Mouse (Mus musculus) limb, embryonic 10.5 days (tissue): Measurements from ENCODE around the gene Gins1. TPM values are rescaled to one million over a fixed set of nuclear protein-coding genes. Genes with fewer than 3 reads are reported as not detected.

Experiments
- DNase-seq: peaks from one replicate; pipeline ENCODE4 v3.0.0-alpha.2; 2017; ENCODE audit warnings: low spot score
- H3K27ac ChIP-seq: fragments of 300-500 bp; sonication (generic); 2 replicates; pipeline ENCODE4 v1.5.1; 2016; ENCODE audit warnings: mild to moderate bottlenecking
- H3K27me3 ChIP-seq: fragments of 300-500 bp; sonication (generic); 2 replicates; pipeline ENCODE4 v1.6.1; 2016; ENCODE audit warnings: low read depth, mild to moderate bottlenecking; ENCODE audit not compliant: poor library complexity, severe bottlenecking
- H3K36me3 ChIP-seq: fragments of 300-500 bp; sonication (generic); 2 replicates; pipeline ENCODE4 v1.6.1; 2016; ENCODE audit warnings: mild to moderate bottlenecking, moderate library complexity
- H3K4me1 ChIP-seq: fragments of 300-500 bp; sonication (generic); 2 replicates; pipeline ENCODE4 v1.6.1; 2016
- H3K4me3 ChIP-seq: fragments of 300-500 bp; sonication (generic); 2 replicates; pipeline ENCODE4 v1.5.1; 2016; ENCODE audit warnings: mild to moderate bottlenecking, moderate library complexity
- H3K9me3 ChIP-seq: fragments of 300-500 bp; sonication (generic); replicated peaks from 2 replicates; pipeline ENCODE4 v1.6.1; 2016; ENCODE audit warnings: mild to moderate bottlenecking
- WGBS: fragments of 180-500 bp; shearing (Covaris S2); methylation state at CpG from one replicate; pipeline ENCODE4 v1.1.7; 2016; 5-methylcytosine and 5-hydroxymethylcytosine counted together
- polyA plus RNA-seq: library from polyadenylated mRNA; unstranded; fragments of >200 nt; fragmentation: Nextera tagmentation; extraction: Ambion mirVana; gene quantifications from 2 replicates; pipeline ENCODE4 v1.2.1, GENCODE M21; 2016

Gene Gins1
- 77.0 and 77.9 TPM in 2 replicates for polyA plus RNA-seq

DNA sequence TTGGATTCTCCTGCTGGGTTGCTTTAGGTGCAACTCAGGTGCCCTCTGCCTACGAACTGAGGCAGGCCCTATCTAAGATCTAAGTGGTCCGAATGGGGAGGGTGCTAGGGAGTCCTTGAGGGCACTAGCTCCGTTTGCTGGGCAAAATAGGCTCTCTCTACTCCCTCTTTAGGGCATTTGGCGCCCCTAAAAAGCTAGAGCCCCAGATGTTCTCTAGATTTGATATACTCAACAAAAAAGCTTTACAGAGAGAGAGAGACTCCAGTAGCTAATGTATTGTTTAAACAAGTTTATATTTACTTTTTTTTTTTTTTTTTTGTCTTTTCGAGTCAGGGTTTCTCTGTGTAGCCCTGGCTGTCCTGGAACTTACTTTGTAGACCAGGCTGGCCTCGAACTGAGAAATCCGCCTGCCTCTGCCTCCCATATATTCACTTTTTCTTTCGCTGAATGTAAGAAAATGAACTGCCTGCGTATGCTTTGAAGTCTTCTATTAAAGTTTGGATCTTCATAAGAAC, at the start of gene Gins1:
TSS of gene Gins1 (plus strand) at position 465 of the 515 bp plus-strand sequence.
- peak within 1 kb of the TSS; percentile 90 for H3K27ac ChIP-seq
- peak within 1 kb of the TSS; percentile 90 for H3K4me3 ChIP-seq
- 40% methylated on average over 9 of the region's 9 CpGs for WGBS
- no peaks in the 10 kb centered on the region for H3K27me3 ChIP-seq
- peaks cover 6% of the 10 kb centered on the region for H3K36me3 ChIP-seq
- H3K4me1 ChIP-seq, result peaks cover 20% of the 10 kb centered on the region
- DNase-seq, result no peak
- H3K9me3 ChIP-seq, result no peaks in the 10 kb centered on the region

GRCm38 (mm10) chr2:150858724-150859487, 46.3 kb upstream of the Gins1 start:
- no peaks in the 10 kb centered on the region for H3K4me1 ChIP-seq
- H3K4me3 ChIP-seq, result no peak overlapping the region
- H3K27me3 ChIP-seq, result no peaks in the 10 kb centered on the region
- no peaks in the 10 kb centered on the region for H3K36me3 ChIP-seq
- WGBS, result 85% methylated on average over 9 of the region's 9 CpGs
- H3K27ac ChIP-seq, result no peak overlapping the region
- no peaks in the 10 kb centered on the region for H3K9me3 ChIP-seq
- no peak for DNase-seq

DNA sequence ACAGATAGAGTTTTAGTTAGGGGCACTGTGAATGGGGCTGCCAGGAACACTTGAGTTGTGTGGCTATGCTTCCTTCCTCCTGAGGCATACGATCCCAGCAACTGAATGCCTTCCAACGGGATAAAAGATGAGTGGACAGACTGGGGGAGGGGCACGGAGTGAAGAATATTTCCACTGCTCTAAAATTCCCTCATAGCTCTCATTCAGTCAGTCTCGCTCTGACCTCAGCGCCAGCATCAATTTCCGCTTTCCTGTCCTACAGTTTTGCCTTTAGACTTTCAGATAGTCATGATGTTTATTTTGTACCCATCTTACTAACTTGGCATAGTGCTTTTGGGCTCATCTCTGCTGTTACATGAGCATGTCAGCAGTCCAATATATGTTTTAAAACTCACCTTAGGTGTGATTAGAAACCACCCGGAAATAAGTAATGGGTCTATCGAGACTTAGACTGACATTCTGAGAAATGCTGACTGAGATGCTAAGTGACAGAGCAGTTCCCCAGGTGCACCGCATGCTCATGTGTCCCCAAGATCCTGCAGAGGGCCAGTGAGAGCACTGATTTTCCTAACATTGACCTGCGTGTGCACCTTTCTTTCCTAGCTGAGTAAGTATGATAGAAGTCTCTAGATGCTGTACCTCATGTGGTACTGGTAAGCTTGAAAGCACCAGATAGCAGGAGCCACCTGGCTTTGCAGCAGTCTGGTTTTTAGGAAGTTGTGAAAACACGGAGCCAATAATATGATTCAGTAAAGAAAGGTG, 45.3 kb upstream of the Gins1 start:
- no peak for DNase-seq
- no peaks in the 10 kb centered on the region for H3K27me3 ChIP-seq

GRCm38 (mm10) chr2:150861128-150861527, 44.1 kb upstream of the Gins1 start:
- H3K27ac ChIP-seq, result no peak overlapping the region
- no peak overlapping the region for H3K4me3 ChIP-seq
- no peaks in the 10 kb centered on the region for H3K36me3 ChIP-seq
- no peak for DNase-seq
- H3K4me1 ChIP-seq, result no peaks in the 10 kb centered on the region
- no peaks in the 10 kb centered on the region for H3K27me3 ChIP-seq
- 99% methylated on average over 2 of the region's 2 CpGs for whole genome bisulfite sequencing
- H3K9me3 ChIP-seq, result no peaks in the 10 kb centered on the region

More for the DNA sequence above, 45.3 kb upstream of the Gins1 start:
- WGBS, result 89% methylated on average over 11 of the region's 11 CpGs
- Histone ChIP-seq H3K4me3 (no peak overlapping the region), H3K4me1 (no peaks in the 10 kb centered on the region), H3K27ac (no peak overlapping the region), H3K9me3 (no peaks in the 10 kb centered on the region), H3K36me3 (no peaks in the 10 kb centered on the region)

DNA sequence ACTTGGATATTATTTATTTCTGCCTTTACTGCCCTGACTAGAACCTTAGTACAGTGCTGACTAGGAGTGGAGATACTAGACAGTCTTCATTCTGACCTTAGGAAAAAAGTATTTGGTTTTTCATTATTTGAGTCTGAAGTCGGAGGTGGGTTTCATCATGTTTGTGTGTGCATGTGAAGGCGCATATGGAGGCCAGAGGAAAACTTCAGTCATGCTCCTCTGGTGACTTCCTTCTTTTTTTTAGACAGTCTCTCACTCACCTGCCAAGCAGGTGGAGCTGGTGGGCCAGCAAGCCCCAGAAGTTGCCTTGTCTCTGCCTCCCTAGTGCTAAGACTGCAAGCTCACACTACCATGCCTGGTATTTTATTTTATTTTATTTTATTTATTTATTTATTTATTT, 38.2 kb upstream of the Gins1 start:
- Histone ChIP-seq H3K36me3 (no peaks in the 10 kb centered on the region), H3K9me3 (no peaks in the 10 kb centered on the region), H3K27ac (no peak overlapping the region), H3K4me1 (no peaks in the 10 kb centered on the region), H3K27me3 (no peaks in the 10 kb centered on the region), H3K4me3 (no peak overlapping the region)
- WGBS, result 96% methylated on average over 2 of the region's 2 CpGs
- no peak for DNase-seq

- WGBS, result 97% methylated on average over 1 of the region's 1 CpGs
- no peaks in the 10 kb centered on the region for H3K36me3 ChIP-seq
- no peak overlapping the region for H3K27ac ChIP-seq
- H3K4me3 ChIP-seq, result no peak overlapping the region
- no peaks in the 10 kb centered on the region for H3K9me3 ChIP-seq
- H3K27me3 ChIP-seq, result no peaks in the 10 kb centered on the region
- no peaks in the 10 kb centered on the region for H3K4me1 ChIP-seq
- DNase-seq, result no peak
Measured at GRCm38 (mm10) chr2:150869446-150869845, 35.8 kb upstream of the Gins1 start.

DNA sequence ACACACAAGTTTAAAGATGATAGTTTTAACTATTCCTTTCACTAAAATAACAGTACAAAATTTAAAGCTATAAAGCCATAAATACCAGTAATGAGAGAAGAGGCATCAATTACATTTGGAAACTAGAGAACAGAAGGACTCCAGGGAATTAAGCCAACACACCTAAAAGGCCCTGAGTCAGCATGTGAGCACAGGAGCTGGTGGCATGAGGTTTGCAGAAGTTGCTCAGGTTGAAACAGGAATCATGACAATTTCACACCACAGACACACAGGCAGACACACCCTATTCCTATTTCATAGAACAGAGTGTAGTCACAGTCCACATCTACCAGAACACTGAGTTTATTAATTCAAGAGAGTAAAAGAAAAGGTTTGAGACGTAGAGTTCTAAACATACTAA, 30.7 kb upstream of the Gins1 start:
- H3K27me3 ChIP-seq, result no peaks in the 10 kb centered on the region
- H3K27ac ChIP-seq, result no peak overlapping the region
- no peak for DNase-seq
- H3K9me3 ChIP-seq, result no peaks in the 10 kb centered on the region
- H3K36me3 ChIP-seq, result 0 out of 2 replicates have a peak, but pooled peaks cover 7% of the 10 kb centered on the region
- WGBS, result 84% methylated on average over 1 of the region's 1 CpGs
- no peak overlapping the region for H3K4me3 ChIP-seq
- H3K4me1 ChIP-seq, result no peaks in the 10 kb centered on the region

GRCm38 (mm10) chr2:150875226-150875625, 30.0 kb upstream of the Gins1 start:
- H3K4me3 ChIP-seq, result no peak overlapping the region
- H3K4me1 ChIP-seq, result no peaks in the 10 kb centered on the region
- H3K27me3 ChIP-seq, result no peaks in the 10 kb centered on the region
- no peak for DNase-seq
- H3K9me3 ChIP-seq, result no peaks in the 10 kb centered on the region
- WGBS, result 98% methylated on average over 1 of the region's 1 CpGs
- H3K36me3 ChIP-seq, result 0 out of 2 replicates have a peak, but pooled peaks cover 7% of the 10 kb centered on the region
- H3K27ac ChIP-seq, result no peak overlapping the region

DNA sequence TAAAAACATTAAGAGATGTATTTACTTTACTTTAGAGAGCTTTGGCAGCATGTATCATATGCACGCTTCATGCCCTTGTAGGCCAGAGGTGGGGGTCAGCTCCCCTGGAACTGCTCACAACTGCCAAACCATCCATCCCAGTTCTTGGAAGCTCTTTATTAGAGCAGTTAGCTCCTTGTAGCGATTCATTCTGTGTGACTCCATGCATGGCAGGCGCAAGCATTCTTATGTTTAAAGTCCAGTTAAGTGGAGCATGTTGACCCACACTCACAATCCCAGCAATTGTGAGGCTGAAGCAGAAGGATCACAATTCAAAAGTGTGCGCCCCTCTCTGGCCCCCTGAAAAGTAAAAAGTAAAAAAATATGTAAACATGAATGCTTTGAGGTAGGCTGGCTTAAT, 27.6 kb upstream of the Gins1 start:
- WGBS, result 95% methylated on average over 4 of the region's 4 CpGs
- H3K27me3 ChIP-seq, result no peaks in the 10 kb centered on the region
- H3K4me1 ChIP-seq, result no peaks in the 10 kb centered on the region
- H3K9me3 ChIP-seq, result no peaks in the 10 kb centered on the region
- no peak overlapping the region for H3K27ac ChIP-seq
- DNase-seq, result no peak
- H3K36me3 ChIP-seq, result 0 out of 2 replicates have a peak, but pooled peaks cover 7% of the 10 kb centered on the region
- H3K4me3 ChIP-seq, result no peak overlapping the region

- H3K4me3 ChIP-seq, result no peak overlapping the region
- no peaks in the 10 kb centered on the region for H3K9me3 ChIP-seq
- DNase-seq, result no peak
- no peaks in the 10 kb centered on the region for H3K4me1 ChIP-seq
- no peak overlapping the region for H3K27ac ChIP-seq
- WGBS, result 94% methylated on average over 8 of the region's 8 CpGs
- H3K27me3 ChIP-seq, result no peaks in the 10 kb centered on the region
- H3K36me3 ChIP-seq, result peaks cover 14% of the 10 kb centered on the region; the same call in 1 of the 2 replicates
Measured at GRCm38 (mm10) chr2:150884075-150884778, 21.0 kb upstream of the Gins1 start.

DNA sequence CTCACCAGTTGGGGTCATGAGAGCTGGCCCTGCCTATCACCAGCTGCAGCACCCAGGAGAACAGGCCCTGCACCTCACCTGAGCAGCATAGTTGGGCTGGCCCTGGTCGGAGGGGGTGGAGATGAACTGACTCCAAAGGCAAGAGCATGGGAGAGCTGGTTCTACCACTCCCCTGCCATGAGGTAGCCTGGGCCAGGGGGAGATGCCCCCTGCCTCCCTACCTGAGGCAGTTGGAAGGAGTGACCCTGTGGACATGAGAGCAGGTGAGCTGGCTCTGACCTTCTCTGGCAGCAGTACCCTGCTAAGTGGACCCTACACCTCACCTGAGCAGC, 20.5 kb upstream of the Gins1 start:
- no peaks in the 10 kb centered on the region for H3K9me3 ChIP-seq
- 91% methylated on average over 1 of the region's 1 CpGs for WGBS
- H3K4me3 ChIP-seq, result no peak overlapping the region
- no peaks in the 10 kb centered on the region for H3K27me3 ChIP-seq
- no peak for DNase-seq
- peaks cover 14% of the 10 kb centered on the region; the same call in 1 of the 2 replicates for H3K36me3 ChIP-seq
- H3K4me1 ChIP-seq, result no peaks in the 10 kb centered on the region
- H3K27ac ChIP-seq, result no peak overlapping the region

GRCm38 (mm10) chr2:150885814-150886213, 19.4 kb upstream of the Gins1 start:
- Histone ChIP-seq H3K4me3 (no peak overlapping the region), H3K36me3 (peaks cover 14% of the 10 kb centered on the region; the same call in 1 of the 2 replicates), H3K27me3 (no peaks in the 10 kb centered on the region), H3K4me1 (no peaks in the 10 kb centered on the region), H3K9me3 (no peaks in the 10 kb centered on the region), H3K27ac (no peak overlapping the region)
- 88% methylated on average over 1 of the region's 1 CpGs for WGBS
- DNase-seq, result no peak
